8 mouse cellular contexts compared by ENCODE assay signal in genomic region chr14:74731221-74732078, GRCm38 (mm10). TPM values are rescaled to one million over a fixed set of nuclear protein-coding genes. Genes with fewer than 3 reads are reported as not detected.
DNase-seq lines count a peak whose midpoint lies in the region; ATAC-seq lines count a peak whose summit lies in the region.

No protein-coding gene starts in this region.

- peak overlapping the region; percentile 35 to 71; a peak in 2 of 4 replicates for H3K27ac ChIP-seq in heart, embryonic 14.5 days (replicated peaks in 1 of 2; ENCODE audit: control insufficient read depth in 1 of 2, insufficient read depth in 1 of 2, low read depth in 2 of 2, low read length in 2 of 2)
- H3K27ac ChIP-seq in embryonic facial prominence, embryonic 14.5 days (replicated peaks; ENCODE audit: low read depth, low read length), result 0 out of 2 replicates have a peak overlapping the region, but pooled peaks have one; percentile 7
- peak overlapping the region; percentile 86 for H3K27ac ChIP-seq in kidney, embryonic 14.5 days (ENCODE audit: low read depth, low read length)
- H3K27ac ChIP-seq in midbrain, embryonic 16.5 days (ENCODE audit: low read length), result peak overlapping the region; percentile 33; the same call in 1 of the 2 replicates

- H3K4me3 ChIP-seq in heart, embryonic 14.5 days (ENCODE audit: control insufficient read depth in 1 of 2, insufficient read depth in 1 of 2, low read depth in 1 of 2, low read length in 2 of 2), result peak overlapping the region; percentile 58 to 90
- peak overlapping the region; percentile 76 for H3K4me3 ChIP-seq in embryonic facial prominence, embryonic 14.5 days (ENCODE audit: low read depth, low read length)
- H3K4me3 ChIP-seq in kidney, embryonic 14.5 days (ENCODE audit: low read length), result peak overlapping the region; percentile 82
- H3K4me3 ChIP-seq in midbrain, embryonic 16.5 days (ENCODE audit: low read depth, low read length), result peak overlapping the region; percentile 84

- peaks cover 15% of the 10 kb centered on the region for H3K36me3 ChIP-seq in heart, embryonic 14.5 days (ENCODE audit: control insufficient read depth, insufficient read depth, low read length)
- H3K36me3 ChIP-seq in embryonic facial prominence, embryonic 14.5 days (ENCODE audit: control insufficient read depth, insufficient read depth, low read length), result peaks cover 9% of the 10 kb centered on the region
- peaks cover 6% of the 10 kb centered on the region; the same call in 1 of the 2 replicates for H3K36me3 ChIP-seq in kidney, embryonic 14.5 days (ENCODE audit: control insufficient read depth, insufficient read depth, low read length)
- H3K36me3 ChIP-seq in midbrain, embryonic 16.5 days (ENCODE audit: control insufficient read depth, insufficient read depth, low read length), result no peaks in the 10 kb centered on the region

- no peak for DNase-seq in heart, adult 11 months
- DNase-seq in embryonic facial prominence, embryonic 14.5 days (ENCODE audit: low spot score), result no peak
- DNase-seq in left cerebral cortex, postnatal 25 days (ENCODE audit: low spot score in 2 of 2), result no peak
- no peak for DNase-seq in left cerebral cortex, postnatal 4 days
- no peak for DNase-seq in ovary, postnatal 14 days (ENCODE audit: low spot score)

- no peaks in the 10 kb centered on the region for H3K27me3 ChIP-seq in heart, embryonic 14.5 days (ENCODE audit: control insufficient read depth, insufficient read depth, low read length)
- no peaks in the 10 kb centered on the region for H3K27me3 ChIP-seq in embryonic facial prominence, embryonic 14.5 days (replicated peaks; ENCODE audit: control insufficient read depth, insufficient read depth, low read length)
- H3K27me3 ChIP-seq in kidney, embryonic 14.5 days (ENCODE audit: control insufficient read depth, insufficient read depth, low read length), result no peaks in the 10 kb centered on the region
- H3K27me3 ChIP-seq in midbrain, embryonic 16.5 days (ENCODE audit: control insufficient read depth, insufficient read depth, low read depth, low read length), result no peaks in the 10 kb centered on the region

- intact Hi-C loops in left cerebral cortex, postnatal 25 days (cut with DNase I), result no loop called here
- intact Hi-C loops in left cerebral cortex, postnatal 4 days (cut with DNase I), result no loop called here

- H3K9me3 ChIP-seq in heart, embryonic 14.5 days (ENCODE audit: control insufficient read depth, low read length), result no peaks in the 10 kb centered on the region
- H3K9me3 ChIP-seq in embryonic facial prominence, embryonic 14.5 days (ENCODE audit: control insufficient read depth, low read length), result no peaks in the 10 kb centered on the region
- H3K9me3 ChIP-seq in kidney, embryonic 14.5 days (ENCODE audit: control insufficient read depth, low read length), result no peaks in the 10 kb centered on the region
- no peaks in the 10 kb centered on the region for H3K9me3 ChIP-seq in midbrain, embryonic 16.5 days (replicated peaks; ENCODE audit: control insufficient read depth, low read length, poor library complexity, severe bottlenecking)

- no peak; the same call in 1 of the 2 replicates for ATAC-seq in heart, embryonic 14.5 days (ENCODE audit: insufficient number of reproducible peaks, insufficient read depth, low FRiP score, low read depth)
- no peak; the same call in 1 of the 2 replicates for ATAC-seq in embryonic facial prominence, embryonic 14.5 days (ENCODE audit: low read depth)
- no peak for ATAC-seq in kidney, embryonic 14.5 days (ENCODE audit: low FRiP score, low TSS enrichment)
- ATAC-seq in midbrain, embryonic 16.5 days, result no peak

- H3K9ac ChIP-seq in heart, embryonic 14.5 days (ENCODE audit: low read length), result peak overlapping the region; percentile 91
- peak overlapping the region; percentile 83; the same call in 1 of the 2 replicates for H3K9ac ChIP-seq in embryonic facial prominence, embryonic 14.5 days (ENCODE audit: low read depth, low read length)
- H3K9ac ChIP-seq in kidney, embryonic 14.5 days (ENCODE audit: low read depth, low read length), result no peak overlapping the region
- H3K9ac ChIP-seq in midbrain, embryonic 16.5 days (ENCODE audit: low read depth, low read length), result peak overlapping the region; percentile 85

- H3K4me2 ChIP-seq in heart, embryonic 14.5 days (ENCODE audit: low read length), result peak overlapping the region; percentile 75
- H3K4me2 ChIP-seq in embryonic facial prominence, embryonic 14.5 days (ENCODE audit: low read depth, low read length), result peak overlapping the region; percentile 75
- peak overlapping the region; percentile 61 for H3K4me2 ChIP-seq in kidney, embryonic 14.5 days (replicated peaks; ENCODE audit: low read depth, low read length)
- peak overlapping the region; percentile 87 for H3K4me2 ChIP-seq in midbrain, embryonic 16.5 days (ENCODE audit: low read length)

- WGBS in heart, embryonic 14.5 days, result 28% methylated on average over 9 of the region's 9 CpGs
- WGBS in embryonic facial prominence, embryonic 14.5 days, result 27% methylated on average over 9 of the region's 9 CpGs
- WGBS in kidney, embryonic 14.5 days, result 23% methylated on average over 9 of the region's 9 CpGs
- WGBS in midbrain, embryonic 16.5 days, result 28% methylated on average over 9 of the region's 9 CpGs

- H3K4me1 ChIP-seq in heart, embryonic 14.5 days (ENCODE audit: control insufficient read depth in 2 of 2, insufficient read depth in 2 of 2, low read length in 2 of 2), result peaks cover 3 to 14% of the 10 kb centered on the region in 2 experiments; a peak in 2 of 4 replicates
- H3K4me1 ChIP-seq in embryonic facial prominence, embryonic 14.5 days (ENCODE audit: control insufficient read depth, insufficient read depth, low read length), result peaks cover 8% of the 10 kb centered on the region
- 0 out of 2 replicates have a peak, but pooled peaks cover 5% of the 10 kb centered on the region for H3K4me1 ChIP-seq in kidney, embryonic 14.5 days (ENCODE audit: control insufficient read depth, insufficient read depth, low read length)
- H3K4me1 ChIP-seq in midbrain, embryonic 16.5 days (ENCODE audit: control insufficient read depth, insufficient read depth, low read length), result peaks cover 8% of the 10 kb centered on the region

RNA-seq across cellular contexts. Expression of gene Esd, which starts 0.6 kb away (rescaled TPM):
- polyA plus RNA-seq in heart, embryonic 14.5 days (2014; fragmentation: Nextera tagmentation; extraction: Ambion mirVana), result 289 and 290 TPM in 2 replicates
- 302 and 330 TPM in 2 replicates for polyA plus RNA-seq in embryonic facial prominence, embryonic 14.5 days (2014; fragmentation: Nextera tagmentation; extraction: Ambion mirVana)
- 433 and 467 TPM in 2 replicates for polyA plus RNA-seq in kidney, embryonic 14.5 days (2014; fragmentation: Nextera tagmentation; extraction: Ambion mirVana)
- polyA plus RNA-seq in midbrain, embryonic 16.5 days (2015; fragmentation: Nextera tagmentation; extraction: Ambion mirVana), result 196 and 198 TPM in 2 replicates
- total RNA-seq in left cerebral cortex, postnatal 25 days (2021), result 10 to 100 TPM; 87.9 to 88.9 TPM
- 10 to 100 TPM; 96.8 to 98.7 TPM for total RNA-seq in left cerebral cortex, postnatal 4 days (2021)

Comparison
In these comparisons a context has a peak if more than half of its experiments do, and no peak if none do; other contexts are left out.
1. H3K27ac ChIP-seq: peak in every context shown above with its lines; median percentile 86 in kidney, embryonic 14.5 days; 53 in heart, embryonic 14.5 days; 33 in midbrain, embryonic 16.5 days; 7 in embryonic facial prominence, embryonic 14.5 days.